Mouse (Mus musculus): ENCODE results near the gene Dynlrb1. TPM values are rescaled to one million over a fixed set of nuclear protein-coding genes. Genes with fewer than 3 reads are reported as not detected.

Gene Dynlrb1
- polyA plus RNA-seq, 1 experiment from 2014 or later, result 550 TPM

- Histone ChIP-seq H3K4me3 (ENCODE audit: low read depth, low read length) (no peak overlapping the region), H3K9ac (ENCODE audit: low read depth, low read length) (no peak overlapping the region), H3K9me3 (ENCODE audit: control insufficient read depth, low read length) (no peaks in the 10 kb centered on the region), H3K27ac (ENCODE audit: low read depth, low read length) (no peak overlapping the region), H3K27me3 (ENCODE audit: control insufficient read depth, insufficient read depth, low read length) (no peaks in the 10 kb centered on the region), H3K4me2 (replicated peaks; ENCODE audit: low read depth, low read length) (no peak overlapping the region), H3K4me1 (replicated peaks; ENCODE audit: control insufficient read depth, insufficient read depth, low read length) (no peaks in the 10 kb centered on the region), H3K36me3 (ENCODE audit: control insufficient read depth, insufficient read depth, low read length) (peaks cover 25% of the 10 kb centered on the region)
- WGBS, result 96% methylated on average over 4 of the region's 4 CpGs
- ATAC-seq (ENCODE audit: low FRiP score) (no peak), DNase-seq (ENCODE audit: low spot score) (no peak)
These were observed 9.9 kb downstream of the Dynlrb1 start for GRCm38 (mm10) chr2:155246231-155246630.

DNA sequence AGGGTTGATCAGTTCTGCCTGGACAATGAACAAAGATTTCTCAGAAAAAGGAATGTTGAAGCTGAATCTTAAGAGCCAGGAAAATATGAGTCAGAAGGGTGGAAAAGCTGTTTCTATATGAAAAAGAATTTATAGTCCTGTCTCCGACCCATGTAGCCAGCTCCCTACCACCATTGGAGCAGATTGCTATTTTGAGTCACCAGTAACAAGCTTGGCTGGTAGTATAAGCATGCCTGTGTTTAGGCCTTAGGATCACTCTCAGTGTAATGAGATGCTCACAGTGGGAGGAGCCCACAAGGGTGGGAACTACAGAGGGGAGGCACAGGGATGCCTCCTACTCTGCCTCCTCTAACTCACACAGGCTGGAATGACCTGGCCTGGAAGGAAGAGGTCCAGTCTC, 11.9 kb downstream of the Dynlrb1 start:
- no peak overlapping the region for H3K4me2 ChIP-seq (replicated peaks; ENCODE audit: low read depth, low read length)
- no peak overlapping the region for H3K9ac ChIP-seq (ENCODE audit: low read depth, low read length)
- no peak for ATAC-seq (ENCODE audit: low FRiP score)
- peaks cover 23% of the 10 kb centered on the region for H3K36me3 ChIP-seq (ENCODE audit: control insufficient read depth, insufficient read depth, low read length)
- 96% methylated on average over 1 of the region's 1 CpGs for WGBS
- H3K9me3 ChIP-seq (ENCODE audit: control insufficient read depth, low read length), result no peaks in the 10 kb centered on the region
- H3K4me3 ChIP-seq (ENCODE audit: low read depth, low read length), result no peak overlapping the region
- no peak overlapping the region for H3K27ac ChIP-seq (ENCODE audit: low read depth, low read length)
- DNase-seq (ENCODE audit: low spot score), result no peak
- no peaks in the 10 kb centered on the region for H3K4me1 ChIP-seq (replicated peaks; ENCODE audit: control insufficient read depth, insufficient read depth, low read length)
- no peaks in the 10 kb centered on the region for H3K27me3 ChIP-seq (ENCODE audit: control insufficient read depth, insufficient read depth, low read length)

- H3K36me3 ChIP-seq (ENCODE audit: control insufficient read depth, insufficient read depth, low read length), result peaks cover 23% of the 10 kb centered on the region
- WGBS, result 86% methylated on average over 2 of the region's 2 CpGs
- DNase-seq (ENCODE audit: low spot score), result no peak
These were observed 12.4 kb downstream of the Dynlrb1 start for GRCm38 (mm10) chr2:155248718-155249117.

DNA sequence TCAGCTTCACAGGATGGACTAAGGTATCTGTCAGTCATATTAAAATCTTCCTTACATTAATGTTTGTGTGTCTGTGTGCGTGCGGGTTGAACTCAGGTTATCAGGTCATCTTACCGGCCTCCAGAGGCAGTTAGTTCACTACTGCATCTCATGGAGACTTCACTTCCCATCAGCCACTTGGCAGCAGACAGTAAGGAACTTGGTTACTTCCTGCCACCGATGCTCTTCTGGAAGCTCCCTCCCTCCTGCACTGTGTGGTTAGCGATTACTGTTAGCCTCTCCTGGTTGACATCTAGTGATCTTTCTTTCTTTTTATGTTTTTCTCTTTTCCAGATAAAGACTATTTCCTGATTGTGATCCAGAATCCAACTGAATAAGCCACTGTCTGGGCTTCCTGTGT, 13.3 kb downstream of the Dynlrb1 start:
- Histone ChIP-seq H3K4me1 (replicated peaks; ENCODE audit: control insufficient read depth, insufficient read depth, low read length) (no peaks in the 10 kb centered on the region), H3K36me3 (ENCODE audit: control insufficient read depth, insufficient read depth, low read length) (peaks cover 16% of the 10 kb centered on the region), H3K27me3 (ENCODE audit: control insufficient read depth, insufficient read depth, low read length) (no peaks in the 10 kb centered on the region), H3K4me3 (ENCODE audit: low read depth, low read length) (no peak overlapping the region), H3K9ac (ENCODE audit: low read depth, low read length) (no peak overlapping the region), H3K9me3 (ENCODE audit: control insufficient read depth, low read length) (no peaks in the 10 kb centered on the region), H3K4me2 (replicated peaks; ENCODE audit: low read depth, low read length) (no peak overlapping the region), H3K27ac (ENCODE audit: low read depth, low read length) (no peak overlapping the region)
- ATAC-seq (ENCODE audit: low FRiP score), result no peak
- no peak for DNase-seq (ENCODE audit: low spot score)
- 93% methylated on average over 5 of the region's 5 CpGs for WGBS

More at GRCm38 (mm10) chr2:155248718-155249117, 12.4 kb downstream of the Dynlrb1 start:
- H3K27ac ChIP-seq (ENCODE audit: low read depth, low read length), result no peak overlapping the region
- H3K4me2 ChIP-seq (replicated peaks; ENCODE audit: low read depth, low read length), result no peak overlapping the region
- no peaks in the 10 kb centered on the region for H3K27me3 ChIP-seq (ENCODE audit: control insufficient read depth, insufficient read depth, low read length)
- H3K9me3 ChIP-seq (ENCODE audit: control insufficient read depth, low read length), result no peaks in the 10 kb centered on the region
- no peak overlapping the region for H3K9ac ChIP-seq (ENCODE audit: low read depth, low read length)
- H3K4me1 ChIP-seq (replicated peaks; ENCODE audit: control insufficient read depth, insufficient read depth, low read length), result no peaks in the 10 kb centered on the region
- ATAC-seq (ENCODE audit: low FRiP score), result no peak
- H3K4me3 ChIP-seq (ENCODE audit: low read depth, low read length), result no peak overlapping the region

GRCm38 (mm10) chr2:155265526-155265925, 29.2 kb downstream of the Dynlrb1 start:
- H3K27me3 ChIP-seq (ENCODE audit: control insufficient read depth, insufficient read depth, low read length), result no peaks in the 10 kb centered on the region
- no peak overlapping the region for H3K4me3 ChIP-seq (ENCODE audit: low read depth, low read length)
- no peaks in the 10 kb centered on the region for H3K36me3 ChIP-seq (ENCODE audit: control insufficient read depth, insufficient read depth, low read length)
- 91% methylated on average over 6 of the region's 6 CpGs for WGBS
- H3K27ac ChIP-seq (ENCODE audit: low read depth, low read length), result no peak overlapping the region
- H3K4me2 ChIP-seq (replicated peaks; ENCODE audit: low read depth, low read length), result no peak overlapping the region
- no peaks in the 10 kb centered on the region for H3K9me3 ChIP-seq (ENCODE audit: control insufficient read depth, low read length)
- H3K9ac ChIP-seq (ENCODE audit: low read depth, low read length), result no peak overlapping the region
- ATAC-seq (ENCODE audit: low FRiP score) (no peak), DNase-seq (ENCODE audit: low spot score) (no peak)
- H3K4me1 ChIP-seq (replicated peaks; ENCODE audit: control insufficient read depth, insufficient read depth, low read length), result no peaks in the 10 kb centered on the region

DNA sequence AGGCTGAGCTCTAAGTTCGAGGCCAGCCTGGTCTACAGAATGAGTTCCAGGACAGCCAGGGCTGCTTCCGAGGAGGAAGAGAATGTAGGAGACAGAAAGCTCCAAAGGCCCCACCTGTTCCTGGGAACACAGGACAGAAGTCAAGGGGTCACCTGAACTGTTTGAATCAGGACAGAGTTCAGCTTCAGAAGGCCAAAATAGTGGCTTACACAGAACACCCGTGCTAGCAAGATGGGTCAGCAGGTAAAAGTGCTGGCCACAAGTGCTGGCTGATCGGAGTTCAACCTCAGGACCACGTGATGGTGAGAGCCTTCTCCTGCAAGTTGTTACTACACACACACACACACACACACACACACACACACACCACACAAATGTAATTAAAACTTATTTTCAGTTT, 30.6 kb downstream of the Dynlrb1 start:
- no peak overlapping the region for H3K4me3 ChIP-seq (ENCODE audit: low read depth, low read length)
- H3K9ac ChIP-seq (ENCODE audit: low read depth, low read length), result no peak overlapping the region
- no peaks in the 10 kb centered on the region for H3K27me3 ChIP-seq (ENCODE audit: control insufficient read depth, insufficient read depth, low read length)
- no peaks in the 10 kb centered on the region for H3K4me1 ChIP-seq (replicated peaks; ENCODE audit: control insufficient read depth, insufficient read depth, low read length)
- H3K4me2 ChIP-seq (replicated peaks; ENCODE audit: low read depth, low read length), result no peak overlapping the region
- no peak overlapping the region for H3K27ac ChIP-seq (ENCODE audit: low read depth, low read length)
- no peaks in the 10 kb centered on the region for H3K9me3 ChIP-seq (ENCODE audit: control insufficient read depth, low read length)
- DNase-seq (ENCODE audit: low spot score) (no peak), ATAC-seq (ENCODE audit: low FRiP score) (no peak)
- H3K36me3 ChIP-seq (ENCODE audit: control insufficient read depth, insufficient read depth, low read length), result no peaks in the 10 kb centered on the region
- WGBS, result 87% methylated on average over 5 of the region's 5 CpGs

DNA sequence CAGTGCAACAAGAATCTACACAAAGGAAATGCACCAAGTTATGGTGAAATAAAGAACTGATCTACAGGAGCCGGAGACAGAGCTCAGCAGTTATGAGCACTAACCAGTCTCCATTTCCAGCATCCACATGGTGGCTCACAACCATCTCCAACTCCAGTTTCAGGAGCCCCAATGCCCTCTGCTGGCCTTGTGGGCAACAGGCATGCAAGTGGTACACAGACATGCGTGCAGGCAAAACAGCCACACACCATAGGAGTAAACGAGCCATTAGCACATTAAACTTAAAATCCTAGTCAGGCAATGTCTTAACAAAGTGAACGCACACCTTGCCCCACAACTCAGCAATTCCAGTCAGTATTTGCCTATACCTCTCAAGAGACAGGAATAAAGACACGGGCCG, 35.6 kb downstream of the Dynlrb1 start:
- H3K9ac ChIP-seq (ENCODE audit: low read depth, low read length), result no peak overlapping the region
- DNase-seq (ENCODE audit: low spot score), result peak; percentile 8

DNA sequence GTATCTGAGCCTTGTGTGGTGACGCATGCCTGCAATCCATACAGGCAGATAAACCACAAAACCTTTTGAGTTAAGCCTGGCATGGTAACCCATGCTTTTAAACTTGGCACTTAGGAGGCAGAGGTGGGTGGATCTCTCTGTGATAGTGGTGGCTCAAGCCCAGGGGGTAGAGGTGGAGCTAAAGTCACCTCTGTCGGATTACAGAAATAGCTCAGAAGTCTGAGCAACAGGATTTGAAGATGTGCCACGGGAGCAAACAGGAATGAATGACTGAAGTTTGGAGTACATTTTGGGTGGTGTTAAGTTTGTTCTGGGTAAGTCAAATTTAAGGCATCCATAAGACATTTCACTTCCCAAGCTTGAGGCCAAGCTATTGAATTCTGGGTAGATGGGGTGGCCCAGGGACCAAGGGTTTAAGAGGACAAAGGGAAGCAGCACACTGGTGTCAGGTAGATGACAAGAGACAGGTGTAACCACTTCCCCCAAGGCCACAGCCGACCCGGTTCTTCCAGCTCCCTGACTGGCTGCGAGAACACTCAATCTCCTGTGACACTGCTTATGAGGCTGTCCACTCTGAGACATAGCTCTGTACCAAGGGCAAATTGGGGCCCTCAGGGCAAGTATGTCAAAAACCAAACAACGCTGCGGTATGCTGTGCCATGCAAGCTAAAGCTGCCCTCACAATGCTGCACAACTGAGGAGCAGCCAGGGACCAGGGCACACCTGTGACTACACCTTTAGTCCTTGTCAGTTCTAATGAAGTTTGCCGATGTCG, 36.2 kb downstream of the Dynlrb1 start:
- H3K4me1 ChIP-seq (replicated peaks; ENCODE audit: control insufficient read depth, insufficient read depth, low read length), result no peaks in the 10 kb centered on the region
- H3K27me3 ChIP-seq (ENCODE audit: control insufficient read depth, insufficient read depth, low read length), result no peaks in the 10 kb centered on the region
- no peak overlapping the region for H3K4me2 ChIP-seq (replicated peaks; ENCODE audit: low read depth, low read length)
- H3K4me3 ChIP-seq (ENCODE audit: low read depth, low read length), result no peak overlapping the region
- H3K36me3 ChIP-seq (ENCODE audit: control insufficient read depth, insufficient read depth, low read length), result no peaks in the 10 kb centered on the region
- DNase-seq (ENCODE audit: low spot score) (no peak), ATAC-seq (ENCODE audit: low FRiP score) (no peak)
- H3K27ac ChIP-seq (ENCODE audit: low read depth, low read length), result no peak overlapping the region
- no peaks in the 10 kb centered on the region for H3K9me3 ChIP-seq (ENCODE audit: control insufficient read depth, low read length)
- 71% methylated on average over 10 of the region's 10 CpGs for WGBS
- H3K9ac ChIP-seq (ENCODE audit: low read depth, low read length), result no peak overlapping the region

More for the DNA sequence above, 35.6 kb downstream of the Dynlrb1 start:
- H3K36me3 ChIP-seq (ENCODE audit: control insufficient read depth, insufficient read depth, low read length), result no peaks in the 10 kb centered on the region
- H3K27me3 ChIP-seq (ENCODE audit: control insufficient read depth, insufficient read depth, low read length), result no peaks in the 10 kb centered on the region
- H3K4me3 ChIP-seq (ENCODE audit: low read depth, low read length), result no peak overlapping the region
- H3K4me2 ChIP-seq (replicated peaks; ENCODE audit: low read depth, low read length), result no peak overlapping the region
- no peaks in the 10 kb centered on the region for H3K4me1 ChIP-seq (replicated peaks; ENCODE audit: control insufficient read depth, insufficient read depth, low read length)
- no peaks in the 10 kb centered on the region for H3K9me3 ChIP-seq (ENCODE audit: control insufficient read depth, low read length)
- no peak overlapping the region for H3K27ac ChIP-seq (ENCODE audit: low read depth, low read length)
- WGBS, result 83% methylated on average over 6 of the region's 6 CpGs
- ATAC-seq (ENCODE audit: low FRiP score), result no peak

DNA sequence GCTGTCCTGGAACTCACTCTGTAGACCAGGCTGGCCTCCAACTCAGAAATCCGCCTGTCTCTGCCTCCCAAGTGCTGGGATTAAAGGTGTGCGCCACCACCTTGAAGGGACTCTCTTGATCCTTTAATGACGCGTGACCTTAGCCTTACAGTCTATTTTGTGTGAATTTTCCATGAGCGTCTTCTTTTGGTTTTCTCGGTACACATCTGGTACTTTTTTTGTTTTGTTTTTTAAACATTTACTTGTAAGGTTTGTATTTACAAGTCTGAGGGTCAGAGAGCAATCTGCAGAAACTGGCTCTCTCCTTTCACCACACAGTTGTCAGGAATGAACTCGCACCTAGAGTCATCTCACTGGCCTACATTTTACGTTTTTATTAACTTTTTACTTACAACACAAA, 37.3 kb downstream of the Dynlrb1 start:
- H3K4me2 ChIP-seq (replicated peaks; ENCODE audit: low read depth, low read length), result no peak overlapping the region
- WGBS, result 90% methylated on average over 8 of the region's 8 CpGs
- H3K9ac ChIP-seq (ENCODE audit: low read depth, low read length), result no peak overlapping the region
- no peak for DNase-seq (ENCODE audit: low spot score)
- ATAC-seq (ENCODE audit: low FRiP score), result no peak
- H3K27ac ChIP-seq (ENCODE audit: low read depth, low read length), result no peak overlapping the region
- H3K27me3 ChIP-seq (ENCODE audit: control insufficient read depth, insufficient read depth, low read length), result no peaks in the 10 kb centered on the region
- H3K9me3 ChIP-seq (ENCODE audit: control insufficient read depth, low read length), result no peaks in the 10 kb centered on the region
- H3K4me1 ChIP-seq (replicated peaks; ENCODE audit: control insufficient read depth, insufficient read depth, low read length), result no peaks in the 10 kb centered on the region
- H3K36me3 ChIP-seq (ENCODE audit: control insufficient read depth, insufficient read depth, low read length), result no peaks in the 10 kb centered on the region
- H3K4me3 ChIP-seq (ENCODE audit: low read depth, low read length), result no peak overlapping the region
